In genomic region chr5:53961830-53962515, GRCm38 (mm10) we compare ENCODE assay signal across 12 mouse cellular contexts. TPM values are rescaled to one million over a fixed set of nuclear protein-coding genes. Genes with fewer than 3 reads are reported as not detected.
DNase-seq lines count a peak whose midpoint lies in the region; ATAC-seq and TF ChIP-seq lines count a peak whose summit lies in the region.
"Had no signal": no experiment of that assay in that cellular context is flagged by ENCODE, and none has a peak within 500 bp of the region (broad histone marks: within the 10 kb centered on the region; RNA-seq: fewer than 3 reads in every experiment).

No protein-coding gene starts in this region.

- no peaks in the 10 kb centered on the region for H3K9me3 ChIP-seq in forebrain, embryonic 13.5 days (replicated peaks)
- H3K9me3 ChIP-seq in forebrain, postnatal 0 days (ENCODE audit: low read length), result no peaks in the 10 kb centered on the region
- H3K9me3 ChIP-seq in lung, embryonic 16.5 days (ENCODE audit: control insufficient read depth, low read length), result no peaks in the 10 kb centered on the region
- H3K9me3 ChIP-seq: limb, embryonic 12.5 days; midbrain, embryonic 13.5 days had no signal

- H3K36me3 ChIP-seq in forebrain, embryonic 13.5 days (ENCODE audit: poor library complexity, severe bottlenecking), result no peaks in the 10 kb centered on the region
- H3K36me3 ChIP-seq in forebrain, postnatal 0 days (ENCODE audit: insufficient read depth), result no peaks in the 10 kb centered on the region
- H3K36me3 ChIP-seq in lung, embryonic 16.5 days (ENCODE audit: control insufficient read depth, insufficient read depth, low read length), result no peaks in the 10 kb centered on the region
- H3K36me3 ChIP-seq: limb, embryonic 12.5 days; midbrain, embryonic 13.5 days had no signal

- no peak for TF ChIP-seq POLR2A in brain, embryonic 14.5 days (IDR thresholded peaks at IDR 0.05; ENCODE audit: borderline replicate concordance, extremely low read depth, insufficient read depth, insufficient read length, poor library complexity, severe bottlenecking)

- no peak for TF ChIP-seq CTCF in forebrain, postnatal 0 days (IDR thresholded peaks at IDR 0.05; ENCODE audit: low read depth)
- TF ChIP-seq CTCF in brain, embryonic 14.5 days (IDR thresholded peaks at IDR 0.05; ENCODE audit: borderline replicate concordance, extremely low read depth, insufficient read depth, insufficient read length), result no peak

- H3K4me2 ChIP-seq in forebrain, embryonic 13.5 days, result no peak overlapping the region
- no peak overlapping the region for H3K4me2 ChIP-seq in forebrain, postnatal 0 days (ENCODE audit: low read depth)
- H3K4me2 ChIP-seq in lung, embryonic 16.5 days (ENCODE audit: low read depth, low read length), result no peak overlapping the region
- H3K4me2 ChIP-seq: limb, embryonic 12.5 days; midbrain, embryonic 13.5 days had no signal

- 63% methylated on average over 12 of the region's 12 CpGs for WGBS in forebrain, embryonic 13.5 days
- 53% methylated on average over 12 of the region's 12 CpGs for WGBS in forebrain, postnatal 0 days
- WGBS in lung, embryonic 16.5 days, result 45% methylated on average over 12 of the region's 12 CpGs

- H3K9ac ChIP-seq in forebrain, embryonic 13.5 days, result no peak overlapping the region
- H3K9ac ChIP-seq in forebrain, postnatal 0 days, result no peak overlapping the region
- no peak overlapping the region for H3K9ac ChIP-seq in lung, embryonic 16.5 days (ENCODE audit: low read length)
- H3K9ac ChIP-seq: limb, embryonic 12.5 days; midbrain, embryonic 13.5 days had no signal

- peak; percentile 69; the same call in 1 of the 2 replicates for ATAC-seq in forebrain, embryonic 13.5 days
- no peak for ATAC-seq in forebrain, postnatal 0 days
- ATAC-seq in lung, embryonic 16.5 days (ENCODE audit: low read depth), result peak; percentile 83
- ATAC-seq: midbrain, embryonic 13.5 days had no signal

- peaks cover 8% of the 10 kb centered on the region for H3K4me1 ChIP-seq in forebrain, embryonic 13.5 days
- no peaks in the 10 kb centered on the region for H3K4me1 ChIP-seq in forebrain, postnatal 0 days (ENCODE audit: insufficient read depth)
- 0 out of 2 replicates have a peak, but pooled peaks cover 7% of the 10 kb centered on the region for H3K4me1 ChIP-seq in lung, embryonic 16.5 days (replicated peaks; ENCODE audit: control insufficient read depth, insufficient read depth, low read length)
- H3K4me1 ChIP-seq: midbrain, embryonic 13.5 days had no signal

- no peak overlapping the region for H3K27ac ChIP-seq in forebrain, embryonic 13.5 days
- no peak overlapping the region for H3K27ac ChIP-seq in forebrain, postnatal 0 days (ENCODE audit: low read depth, low read length)
- H3K27ac ChIP-seq in lung, embryonic 16.5 days (ENCODE audit: low read length), result peak overlapping the region; percentile 81
- H3K27ac ChIP-seq: limb, embryonic 12.5 days; midbrain, embryonic 13.5 days had no signal

- H3K27me3 ChIP-seq in forebrain, embryonic 13.5 days, result no peaks in the 10 kb centered on the region
- H3K27me3 ChIP-seq in forebrain, postnatal 0 days (ENCODE audit: insufficient read depth, low read length), result no peaks in the 10 kb centered on the region
- no peaks in the 10 kb centered on the region for H3K27me3 ChIP-seq in lung, embryonic 16.5 days (ENCODE audit: control insufficient read depth, insufficient read depth, low read depth, low read length)
- H3K27me3 ChIP-seq: limb, embryonic 12.5 days; midbrain, embryonic 13.5 days had no signal

- H3K4me3 ChIP-seq in forebrain, embryonic 13.5 days, result no peak overlapping the region
- no peak overlapping the region for H3K4me3 ChIP-seq in forebrain, postnatal 0 days (ENCODE audit: low read depth, low read length)
- H3K4me3 ChIP-seq in lung, embryonic 16.5 days (ENCODE audit: low read length), result no peak overlapping the region
- H3K4me3 ChIP-seq: limb, embryonic 12.5 days; midbrain, embryonic 13.5 days had no signal

- no peak for DNase-seq in forebrain, postnatal 0 days
- peak; percentile 79 for DNase-seq in brain, embryonic 14.5 days (ENCODE audit: low read depth)
- peak; percentile 34 to 50 for DNase-seq in kidney, adult 8-10 months
- no peak for DNase-seq in frontal cortex, adult 2 months (ENCODE audit: extremely low spot score in 1 of 2, low spot score in 1 of 2)
- DNase-seq in left cerebral cortex, adult 9 months (ENCODE audit: low spot score in 2 of 2), result no peak
- DNase-seq in thymus, postnatal 14 days, result no peak
- DNase-seq: B cell, adult 2 months; cerebellum, adult 9-10 months had no signal

RNA-seq across cellular contexts. Expression of gene Stim2, which starts 36.3 kb away (rescaled TPM):
- polyA plus RNA-seq in forebrain, embryonic 13.5 days (2015; fragmentation: Nextera tagmentation; extraction: Ambion mirVana), result 18.5 and 19.5 TPM in 2 replicates
- total RNA-seq in forebrain, postnatal 0 days (2014; rRNA removed), result 23.2 and 27.1 TPM in 2 replicates
- 30.3 and 34.2 TPM in 2 replicates for polyA plus RNA-seq in forebrain, postnatal 0 days (2015; fragmentation: Nextera tagmentation; extraction: Ambion mirVana)
- polyA plus RNA-seq in brain, embryonic 14.5 days (2012; rRNA removed), result 15.3 and 22.9 TPM in 2 replicates
- 15.6 and 20.7 TPM in 2 replicates for polyA plus RNA-seq in lung, embryonic 16.5 days (2015; fragmentation: Nextera tagmentation; extraction: Ambion mirVana)
- polyA plus RNA-seq in frontal cortex, adult 2 months (2012; rRNA removed), result 28.3 and 28.8 TPM in 2 replicates

Comparison
In these comparisons a context has a peak if more than half of its experiments do, and no peak if none do; other contexts are left out.
1. DNase-seq: peak in brain, embryonic 14.5 days (single experiment) and kidney, adult 8-10 months (2 of 2); none in forebrain, postnatal 0 days (single experiment), frontal cortex, adult 2 months (0 of 2), left cerebral cortex, adult 9 months (0 of 2) and thymus, postnatal 14 days (single experiment).